Mouse (Mus musculus) G1E (cell line): Measurements from ENCODE around the gene Slc9a3r1.
A peak's percentile ranks its signal among the peaks of the same experiment; 100 is the strongest.

Experiments
- CTCF ChIP-seq: IDR thresholded peaks from 2 replicates; pipeline ENCODE4 v1.5.1; 2012; ENCODE audit warnings: low read depth, low read length, inconsistent platforms, mixed read lengths
- TAL1 ChIP-seq: conservative IDR thresholded peaks from 2 replicates; pipeline ENCODE4 v1.6.1; 2012; ENCODE audit warnings: low read depth, low read length, inconsistent platforms, mixed read lengths

GRCm38 (mm10) chr11:115194693-115195092 is 31.6 kb downstream of the Slc9a3r1 start:
- TF ChIP-seq TAL1 = peak; percentile 63
- no peak for TF ChIP-seq CTCF
